Mouse (Mus musculus) kidney, embryonic 15.5 days (tissue): Measurements from ENCODE around the gene Abca8b. TPM values are rescaled to one million over a fixed set of nuclear protein-coding genes. Genes with fewer than 3 reads are reported as not detected.
"Not testable (repeated sequence)": the region's sequence is repeated elsewhere in the genome, so short reads cannot be mapped to it uniquely, and the experiment has no call there.

Source experiments
- ATAC-seq: fragments of 200-750 bp; cut with Nextera tagmentation; replicated peaks from 2 replicates; pipeline ENCODE4 v1.8.0; 2017; ENCODE audit warnings: moderate TSS enrichment; ENCODE audit not compliant: low FRiP score
- H3K27ac ChIP-seq: fragments of 300-500 bp; sonication (generic); 2 replicates; pipeline ENCODE4 v1.5.1; 2015; ENCODE audit warnings: mild to moderate bottlenecking, inconsistent platforms
- H3K27me3 ChIP-seq: fragments of 300-500 bp; sonication (generic); 2 replicates; pipeline ENCODE4 v1.6.1; 2015; ENCODE audit warnings: inconsistent platforms
- H3K36me3 ChIP-seq: fragments of 300-500 bp; sonication (generic); 2 replicates; pipeline ENCODE4 v1.6.1; 2015; ENCODE audit warnings: inconsistent platforms
- H3K4me1 ChIP-seq: fragments of 300-500 bp; sonication (generic); 2 replicates; pipeline ENCODE4 v1.6.1; 2015; ENCODE audit warnings: inconsistent platforms
- H3K4me2 ChIP-seq: fragments of 300-500 bp; sonication (generic); 2 replicates; pipeline ENCODE4 v1.6.1; 2015; ENCODE audit warnings: moderate library complexity, mild to moderate bottlenecking, inconsistent platforms
- H3K4me3 ChIP-seq: fragments of 300-500 bp; sonication (generic); replicated peaks from 2 replicates; pipeline ENCODE4 v1.5.1; 2015; ENCODE audit warnings: mild to moderate bottlenecking, inconsistent platforms
- H3K9ac ChIP-seq: fragments of 300-500 bp; sonication (generic); 2 replicates; pipeline ENCODE4 v1.6.1; 2015; ENCODE audit warnings: mild to moderate bottlenecking, inconsistent platforms
- H3K9me3 ChIP-seq: fragments of 300-500 bp; sonication (generic); replicated peaks from 2 replicates; pipeline ENCODE4 v1.6.1; 2016; ENCODE audit warnings: inconsistent platforms
- WGBS: fragments of 180-500 bp; shearing (Covaris S2); methylation state at CpG from one replicate; pipeline ENCODE4 v1.1.7; 2015; ENCODE audit warnings: mixed read lengths; 5-methylcytosine and 5-hydroxymethylcytosine counted together
- polyA plus RNA-seq: library from polyadenylated mRNA; unstranded; fragments of >200 nt; fragmentation: Nextera tagmentation; extraction: Ambion mirVana; gene quantifications from 2 replicates; pipeline ENCODE4 v1.2.1, GENCODE M21; 2015

Abca8b gene
- polyA plus RNA-seq, 1 experiment from 2014 or later = 0.47 TPM

GRCm38 (mm10) chr11:109961495-109962492, 33.9 kb downstream of the Abca8b start:
- no peak overlapping the region for H3K4me2 ChIP-seq
- no peak overlapping the region for H3K4me3 ChIP-seq
- 89% methylated on average over 4 of the region's 4 CpGs for WGBS
- no peak overlapping the region for H3K27ac ChIP-seq
- H3K27me3 ChIP-seq = no peaks in the 10 kb centered on the region
- H3K4me1 ChIP-seq = no peaks in the 10 kb centered on the region
- no peak overlapping the region for H3K9ac ChIP-seq
- H3K36me3 ChIP-seq = no peaks in the 10 kb centered on the region
- H3K9me3 ChIP-seq = no peaks in the 10 kb centered on the region
- no peak for ATAC-seq

DNA sequence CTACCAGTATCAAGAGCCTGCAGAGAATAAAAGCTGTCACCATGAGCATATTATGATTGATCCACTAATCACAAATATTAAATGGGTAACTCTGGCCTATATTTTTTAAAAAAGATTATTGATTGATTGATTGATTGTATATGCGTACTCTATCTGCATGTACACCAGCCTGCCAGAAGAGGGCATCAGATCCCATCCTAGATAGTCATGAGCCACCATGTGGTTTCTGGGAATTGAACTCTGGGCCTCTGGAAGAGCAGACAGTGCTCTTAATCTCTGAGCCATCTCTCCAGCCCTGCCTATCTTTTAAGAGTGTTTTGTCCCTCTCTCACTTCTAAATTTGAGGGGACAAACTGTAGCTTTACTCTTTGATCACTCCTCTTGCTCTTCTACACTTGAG, 40.5 kb downstream of the Abca8b start:
- Histone ChIP-seq H3K9me3 (no peaks in the 10 kb centered on the region), H3K36me3 (no peaks in the 10 kb centered on the region), H3K9ac (no peak overlapping the region), H3K27ac (no peak overlapping the region), H3K4me3 (no peak overlapping the region), H3K4me2 (no peak overlapping the region), H3K27me3 (no peaks in the 10 kb centered on the region), H3K4me1 (no peaks in the 10 kb centered on the region)
- no peak for ATAC-seq
- 94% methylated on average over 1 of the region's 1 CpGs for WGBS

DNA sequence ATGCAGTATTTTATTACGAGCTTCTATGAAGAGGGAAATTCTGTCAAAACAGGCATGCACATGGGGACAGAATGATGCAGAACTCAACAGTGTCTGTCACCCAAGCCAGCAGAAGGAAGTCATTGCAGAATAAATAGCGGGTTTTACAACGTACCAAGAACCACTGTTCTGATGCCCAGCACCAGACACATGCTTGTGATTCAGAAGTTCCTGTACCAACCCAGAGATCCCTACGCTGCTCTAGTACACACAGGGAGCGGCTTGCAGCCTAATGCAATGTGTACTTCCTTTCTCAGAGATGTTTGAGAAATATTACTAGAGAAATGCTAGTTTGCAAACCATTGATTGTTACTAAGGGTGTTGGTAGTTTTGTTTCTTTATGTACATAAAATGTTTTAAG, 58.7 kb downstream of the Abca8b start:
- Histone ChIP-seq H3K27ac (no peak overlapping the region), H3K9ac (no peak overlapping the region), H3K4me1 (no peaks in the 10 kb centered on the region), H3K4me3 (no peak overlapping the region), H3K4me2 (no peak overlapping the region), H3K27me3 (no peaks in the 10 kb centered on the region), H3K9me3 (no peaks in the 10 kb centered on the region), H3K36me3 (no peaks in the 10 kb centered on the region)
- 88% methylated on average over 5 of the region's 5 CpGs for WGBS
- ATAC-seq = no peak

- not testable (repeated sequence) for H3K27ac ChIP-seq, H3K36me3 ChIP-seq, H3K4me3 ChIP-seq, ATAC-seq, H3K4me2 ChIP-seq, H3K4me1 ChIP-seq, H3K9me3 ChIP-seq, H3K27me3 ChIP-seq, H3K9ac ChIP-seq
- 13% methylated on average over 4 of the region's 4 CpGs for WGBS
These were observed 62.4 kb downstream of the Abca8b start for GRCm38 (mm10) chr11:109933207-109933606.

GRCm38 (mm10) chr11:109928489-109928888, 67.2 kb downstream of the Abca8b start:
- Histone ChIP-seq H3K36me3 (no peaks in the 10 kb centered on the region), H3K9ac (no peak overlapping the region), H3K27me3 (no peaks in the 10 kb centered on the region), H3K27ac (no peak overlapping the region), H3K4me1 (no peaks in the 10 kb centered on the region), H3K9me3 (no peaks in the 10 kb centered on the region; the same call in 1 of the 2 replicates), H3K4me2 (no peak overlapping the region), H3K4me3 (no peak overlapping the region)
- no peak for ATAC-seq
- WGBS = 89% methylated on average over 2 of the region's 2 CpGs

DNA sequence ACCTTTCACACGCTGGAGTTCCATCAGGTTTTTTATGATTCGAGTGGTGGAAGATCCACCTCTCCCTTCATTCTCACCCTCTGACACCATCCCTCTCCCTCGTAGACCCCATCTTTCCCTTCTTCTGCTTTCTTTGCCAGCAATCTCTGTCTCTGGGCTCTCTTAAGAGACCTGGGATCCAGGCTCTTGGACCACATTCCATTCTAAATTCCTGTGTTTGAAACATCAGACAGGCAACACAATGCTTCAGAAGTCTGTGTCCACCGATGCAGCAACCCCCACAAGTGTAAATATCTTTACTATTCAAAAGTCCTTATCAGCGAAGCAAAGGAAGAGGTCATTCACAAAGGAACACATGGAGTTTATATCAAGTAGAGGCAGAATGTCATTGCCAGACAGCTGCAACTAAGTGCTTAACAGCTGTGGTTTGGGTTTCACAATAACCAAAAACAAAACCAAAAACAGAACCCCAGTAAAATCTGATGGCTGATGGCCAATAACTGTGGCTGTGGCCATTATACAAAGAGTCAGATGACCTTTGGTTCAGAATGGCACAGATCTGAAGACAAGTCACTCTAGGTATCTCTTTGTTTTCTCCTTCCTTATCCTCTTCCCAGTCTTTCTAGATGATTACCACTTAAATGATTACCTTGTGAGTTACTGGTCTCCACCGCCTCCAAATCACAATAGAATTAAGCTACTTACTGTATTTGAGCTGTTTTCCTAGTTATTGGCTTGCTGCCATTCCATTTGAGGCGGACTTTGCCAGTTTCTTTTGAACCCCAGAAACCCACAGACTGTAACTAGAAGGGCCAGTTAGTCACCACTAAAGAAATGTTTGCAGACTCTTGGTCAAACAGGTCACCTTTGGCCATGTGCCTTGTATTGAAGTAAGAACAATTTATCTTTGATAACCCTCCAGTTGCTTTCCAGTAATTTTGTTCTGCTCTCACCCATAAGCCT, 68.6 kb downstream of the Abca8b start:
- Histone ChIP-seq H3K36me3 (no peaks in the 10 kb centered on the region), H3K9ac (no peak overlapping the region), H3K27me3 (no peaks in the 10 kb centered on the region), H3K27ac (no peak overlapping the region), H3K4me2 (no peak overlapping the region), H3K9me3 (no peaks in the 10 kb centered on the region; the same call in 1 of the 2 replicates), H3K4me3 (no peak overlapping the region), H3K4me1 (no peaks in the 10 kb centered on the region)
- ATAC-seq = no peak
- 51% methylated on average over 7 of the region's 7 CpGs for WGBS

DNA sequence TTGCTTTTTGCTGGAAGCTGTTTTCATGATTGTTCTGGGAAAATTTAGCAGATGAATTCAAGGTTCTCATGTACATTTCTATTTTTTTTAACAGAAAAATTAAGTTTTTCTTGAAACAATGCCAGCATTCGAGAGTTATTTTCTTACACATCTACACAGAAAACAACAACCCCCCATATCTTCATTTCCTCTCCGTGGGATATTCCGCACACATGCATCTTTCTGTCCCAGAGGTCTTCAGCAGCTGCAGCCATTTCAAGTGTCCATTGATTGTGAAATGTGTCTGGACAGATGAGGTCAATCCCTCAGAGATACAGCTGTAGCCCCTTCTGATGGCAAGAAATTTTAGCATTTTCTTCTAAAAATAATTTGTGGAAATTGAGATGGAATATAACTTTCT, 73.4 kb downstream of the Abca8b start:
- Histone ChIP-seq H3K27me3 (no peaks in the 10 kb centered on the region), H3K9ac (no peak overlapping the region), H3K4me1 (no peaks in the 10 kb centered on the region), H3K27ac (no peak overlapping the region), H3K4me2 (no peak overlapping the region), H3K36me3 (no peaks in the 10 kb centered on the region), H3K4me3 (no peak overlapping the region), H3K9me3 (no peaks in the 10 kb centered on the region; the same call in 1 of the 2 replicates)
- no peak for ATAC-seq
- WGBS = 78% methylated on average over 3 of the region's 3 CpGs

- H3K36me3 ChIP-seq = no peaks in the 10 kb centered on the region
- 69% methylated on average over 2 of the region's 2 CpGs for WGBS
- no peak overlapping the region for H3K4me2 ChIP-seq
These were observed 76.2 kb downstream of the Abca8b start for GRCm38 (mm10) chr11:109919480-109919879.

DNA sequence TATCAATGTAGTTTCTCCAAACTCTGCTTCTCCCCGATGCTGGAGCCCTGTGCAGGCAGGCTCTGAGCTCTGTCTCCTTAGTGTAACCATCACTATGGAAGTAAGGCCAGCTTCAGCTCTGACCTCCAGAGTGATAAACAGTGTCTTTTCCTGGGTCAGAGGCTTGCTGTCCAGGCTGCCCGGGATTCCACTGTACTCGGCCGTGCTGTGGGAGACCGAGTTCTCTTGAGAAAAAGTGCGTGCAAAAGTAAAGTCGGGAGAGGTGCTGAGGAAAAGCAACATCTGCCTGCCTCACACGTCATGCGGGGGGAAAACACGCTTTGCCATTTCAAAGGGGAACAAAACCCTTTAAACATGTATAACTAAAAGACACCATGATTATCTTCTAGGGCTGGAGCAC, 79.0 kb downstream of the Abca8b start:
- no peaks in the 10 kb centered on the region for H3K4me1 ChIP-seq
- WGBS = 81% methylated on average over 10 of the region's 10 CpGs
- H3K27ac ChIP-seq = no peak overlapping the region
- H3K27me3 ChIP-seq = no peaks in the 10 kb centered on the region
- H3K4me3 ChIP-seq = no peak overlapping the region
- ATAC-seq = no peak
- H3K36me3 ChIP-seq = no peaks in the 10 kb centered on the region
- no peak overlapping the region for H3K4me2 ChIP-seq
- H3K9me3 ChIP-seq = no peaks in the 10 kb centered on the region
- no peak overlapping the region for H3K9ac ChIP-seq

More at GRCm38 (mm10) chr11:109919480-109919879, 76.2 kb downstream of the Abca8b start:
- H3K9ac ChIP-seq = no peak overlapping the region
- ATAC-seq = no peak
- no peaks in the 10 kb centered on the region for H3K4me1 ChIP-seq
- H3K27ac ChIP-seq = no peak overlapping the region
- H3K27me3 ChIP-seq = no peaks in the 10 kb centered on the region
- no peaks in the 10 kb centered on the region; the same call in 1 of the 2 replicates for H3K9me3 ChIP-seq
- H3K4me3 ChIP-seq = no peak overlapping the region

DNA sequence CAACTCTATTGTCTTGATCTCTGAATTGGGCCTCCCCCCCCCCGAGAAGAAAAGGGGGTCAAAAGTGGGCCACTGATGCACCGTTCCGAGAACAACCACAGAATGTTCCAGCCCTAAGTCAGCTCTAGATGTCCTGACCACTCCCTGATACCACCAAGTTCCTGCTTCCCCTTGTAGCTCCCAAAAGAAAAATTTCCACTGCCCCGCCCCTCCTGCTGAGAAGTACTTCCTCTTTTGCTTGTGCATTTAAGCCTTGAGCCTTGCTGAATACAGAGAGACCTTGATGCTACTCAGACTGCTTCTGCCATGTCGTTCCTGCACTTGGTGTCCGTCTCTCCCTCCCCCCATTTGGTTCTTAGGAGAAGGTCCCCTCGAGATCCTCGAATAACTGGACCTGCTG, 82.5 kb downstream of the Abca8b start:
- ATAC-seq, H3K9ac ChIP-seq, H3K27ac ChIP-seq, H3K4me2 ChIP-seq, H3K27me3 ChIP-seq, H3K9me3 ChIP-seq, H3K4me3 ChIP-seq, H3K4me1 ChIP-seq, H3K36me3 ChIP-seq: not testable (repeated sequence)
- 87% methylated on average over 8 of the region's 8 CpGs for WGBS

DNA sequence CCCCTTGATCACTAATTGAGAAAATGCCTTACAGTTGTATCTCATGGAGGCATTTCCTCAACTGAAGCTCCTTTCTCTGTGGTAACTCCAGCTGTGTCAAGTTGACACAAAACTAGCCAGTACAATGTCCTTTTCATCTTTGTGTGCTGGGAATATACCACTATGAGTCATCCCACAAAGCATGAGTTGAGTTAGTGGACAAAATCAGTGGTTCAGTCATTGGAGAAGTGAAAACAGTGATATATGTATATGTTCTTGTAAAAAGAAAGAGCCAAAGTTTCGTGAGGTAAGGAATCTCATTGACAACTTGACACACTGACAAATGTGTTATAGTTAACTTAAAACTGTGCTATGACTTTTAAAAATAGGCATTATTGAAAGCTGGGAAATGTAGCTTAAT, 83.5 kb downstream of the Abca8b start:
- H3K9me3 ChIP-seq, H3K27ac ChIP-seq, H3K9ac ChIP-seq, ATAC-seq, H3K4me2 ChIP-seq, H3K27me3 ChIP-seq, H3K36me3 ChIP-seq, H3K4me1 ChIP-seq, H3K4me3 ChIP-seq: not testable (repeated sequence)
- WGBS = 70% methylated on average over 1 of the region's 1 CpGs

DNA sequence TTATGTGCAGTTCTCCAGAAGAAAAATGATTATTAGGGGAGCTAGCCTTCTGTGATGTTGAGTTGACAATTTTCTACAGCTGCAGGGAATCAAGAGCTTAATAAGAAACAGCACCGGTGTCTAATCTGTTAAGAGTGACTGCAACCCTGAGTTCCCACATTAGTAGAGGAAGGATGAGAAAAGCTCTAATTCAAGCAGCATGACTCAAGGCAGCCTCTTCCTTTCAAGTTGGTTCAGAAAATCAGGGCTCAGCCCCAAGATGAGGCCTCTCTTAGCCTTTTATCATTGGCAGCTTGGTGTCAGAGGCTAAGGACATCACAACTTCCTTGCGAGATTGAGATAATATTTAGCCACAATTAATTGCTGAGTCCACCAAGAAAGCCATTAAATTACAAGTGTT, 85.8 kb downstream of the Abca8b start:
- Histone ChIP-seq H3K27me3 (no peaks in the 10 kb centered on the region), H3K36me3 (no peaks in the 10 kb centered on the region), H3K27ac (no peak overlapping the region), H3K9me3 (no peaks in the 10 kb centered on the region), H3K4me2 (no peak overlapping the region), H3K4me3 (no peak overlapping the region), H3K9ac (no peak overlapping the region), H3K4me1 (no peaks in the 10 kb centered on the region)
- WGBS = 48% methylated on average over 2 of the region's 2 CpGs
- ATAC-seq = no peak
